Mouse (Mus musculus): Measurements from ENCODE around the gene Lrrc42. TPM values are rescaled to one million over a fixed set of nuclear protein-coding genes. Genes with fewer than 3 reads are reported as not detected.

Lrrc42 gene
- total and polyA plus RNA-seq, 3 experiments: 8.6 to 48.9 TPM; not detected in 1

- TF ChIP-seq POLR2A (IDR thresholded peaks at IDR 0.05; ENCODE audit: control insufficient read depth in 1 of 2, insufficient read depth in 1 of 2, low read depth in 1 of 2, low read length in 2 of 2, poor library complexity in 1 of 2) (no peak), EP300 (IDR thresholded peaks at IDR 0.05; ENCODE audit: low read depth in 1 of 2, low read length in 2 of 2) (no peak), E2F4 (IDR thresholded peaks at IDR 0.05; ENCODE audit: borderline replicate concordance, low read depth, low read length) (no peak), USF1 (IDR thresholded peaks at IDR 0.05; ENCODE audit: low read depth, low read length) (no peak), ELF1 (IDR thresholded peaks at IDR 0.05; ENCODE audit: low read depth, low read length) (no peak), GATA1 (IDR thresholded peaks at IDR 0.05; ENCODE audit: low read depth, low read length) (no peak), HCFC1 (IDR thresholded peaks at IDR 0.05; ENCODE audit: low read depth, low read length) (no peak), JUND (IDR thresholded peaks at IDR 0.05; ENCODE audit: low read depth, low read length) (no peak), RAD21 (IDR thresholded peaks at IDR 0.05; ENCODE audit: low read depth, low read length) (no peak), NELFE (IDR thresholded peaks at IDR 0.05; ENCODE audit: low read depth, low read length) (no peak), CTCF (IDR thresholded peaks at IDR 0.05 in 2 of 3, conservative IDR thresholded peaks at IDR 0.05 in 1 of 3; ENCODE audit: control insufficient read depth in 1 of 3, insufficient read depth in 1 of 3, low read depth in 2 of 3, low read length in 3 of 3, poor library complexity in 1 of 3, severe bottlenecking in 1 of 3) (no peak), MAFK (IDR thresholded peaks at IDR 0.05; ENCODE audit: borderline replicate concordance, low read depth, low read length) (no peak), BHLHE40 (IDR thresholded peaks at IDR 0.05; ENCODE audit: borderline replicate concordance, low read depth, low read length) (no peak), SIN3A (IDR thresholded peaks at IDR 0.05; ENCODE audit: low read length) (no peak), UBTF (IDR thresholded peaks at IDR 0.05; ENCODE audit: borderline replicate concordance, insufficient read depth, low read depth, low read length) (no peak), MYB (IDR thresholded peaks at IDR 0.05; ENCODE audit: low read depth, low read length) (no peak), MXI1 (IDR thresholded peaks at IDR 0.05; ENCODE audit: low read depth, low read length) (no peak), ZNF384 (IDR thresholded peaks at IDR 0.05; ENCODE audit: low read depth, low read length) (no peak), MEF2A (IDR thresholded peaks at IDR 0.05; ENCODE audit: extremely low read depth, insufficient replicate concordance, low read depth, low read length, poor library complexity, severe bottlenecking) (no peak), TAL1 (IDR thresholded peaks at IDR 0.05; ENCODE audit: low read length) (no peak)
These were observed 47.0 kb upstream of the Lrrc42 start for GRCm38 (mm10) chr4:107300371-107300770.

GRCm38 (mm10) chr4:107299779-107300340, 46.5 kb upstream of the Lrrc42 start:
- TF ChIP-seq ZMIZ1 (IDR thresholded peaks at IDR 0.05; ENCODE audit: low read depth, low read length) (no peak), MAZ (IDR thresholded peaks at IDR 0.05; ENCODE audit: low read depth, low read length) (no peak), POLR2AphosphoS5 (IDR thresholded peaks at IDR 0.05; ENCODE audit: borderline replicate concordance, low read depth, low read length) (no peak), CHD2 (IDR thresholded peaks at IDR 0.05; ENCODE audit: low read length) (no peak), HCFC1 (IDR thresholded peaks at IDR 0.05; ENCODE audit: low read depth, low read length) (no peak), BHLHE40 (IDR thresholded peaks at IDR 0.05; ENCODE audit: borderline replicate concordance, low read depth, low read length) (no peak), POLR2AphosphoS2 (IDR thresholded peaks at IDR 0.05; ENCODE audit: low read length) (no peak), POLR2A (IDR thresholded peaks at IDR 0.05; ENCODE audit: control insufficient read depth in 1 of 2, insufficient read depth in 1 of 2, low read depth in 1 of 2, low read length in 2 of 2, poor library complexity in 1 of 2) (no peak), NRF1 (IDR thresholded peaks at IDR 0.05; ENCODE audit: insufficient read depth, low read depth, low read length, poor library complexity, severe bottlenecking) (no peak), MYB (IDR thresholded peaks at IDR 0.05; ENCODE audit: low read depth, low read length) (no peak), MEF2A (IDR thresholded peaks at IDR 0.05; ENCODE audit: extremely low read depth, insufficient replicate concordance, low read depth, low read length, poor library complexity, severe bottlenecking) (no peak)
- Histone ChIP-seq H3K27ac (ENCODE audit: control insufficient read depth, low read depth, low read length) (no peak overlapping the region), H3K79me2 (ENCODE audit: control insufficient read depth, insufficient read depth, low read length, poor library complexity) (no peaks in the 10 kb centered on the region), H3K4me3 (ENCODE audit: control insufficient read depth in 1 of 2, insufficient read depth in 1 of 2, low read depth in 2 of 2, low read length in 2 of 2) (no peak overlapping the region), H3K4me1 (ENCODE audit: control insufficient read depth in 1 of 2, insufficient read depth in 2 of 2, low read length in 2 of 2) (no peaks in the 10 kb centered on the region; a peak in 1 of 4 replicates), H3K36me3 (ENCODE audit: control insufficient read depth in 1 of 2, insufficient read depth in 2 of 2, low read length in 2 of 2) (no peaks in the 10 kb centered on the region), H3K9ac (ENCODE audit: control insufficient read depth, low read depth, low read length, poor library complexity, severe bottlenecking) (no peak overlapping the region), H3K9me3 (replicated peaks; ENCODE audit: insufficient read depth, low read length) (no peaks in the 10 kb centered on the region), H3K27me3 (ENCODE audit: control insufficient read depth in 1 of 2, insufficient read depth in 2 of 2, low read length in 2 of 2) (no peaks in the 10 kb centered on the region)
- no peak for DNase-seq (ENCODE audit: low read depth, low spot score)

More at GRCm38 (mm10) chr4:107300371-107300770, 47.0 kb upstream of the Lrrc42 start:
- H3K4me3 ChIP-seq (ENCODE audit: control insufficient read depth in 1 of 2, insufficient read depth in 1 of 2, low read depth in 2 of 2, low read length in 2 of 2): no peak overlapping the region
- H3K36me3 ChIP-seq (ENCODE audit: control insufficient read depth in 1 of 2, insufficient read depth in 2 of 2, low read length in 2 of 2): no peaks in the 10 kb centered on the region
- H3K4me1 ChIP-seq (ENCODE audit: control insufficient read depth in 1 of 2, insufficient read depth in 2 of 2, low read length in 2 of 2): no peaks in the 10 kb centered on the region; a peak in 1 of 4 replicates
- no peaks in the 10 kb centered on the region for H3K27me3 ChIP-seq (ENCODE audit: control insufficient read depth in 1 of 2, insufficient read depth in 2 of 2, low read length in 2 of 2)
- H3K79me2 ChIP-seq (ENCODE audit: control insufficient read depth, insufficient read depth, low read length, poor library complexity): no peaks in the 10 kb centered on the region
- no peak overlapping the region for H3K9ac ChIP-seq (ENCODE audit: control insufficient read depth, low read depth, low read length, poor library complexity, severe bottlenecking)
- DNase-seq (ENCODE audit: low read depth, low spot score): no peak
- no peak overlapping the region for H3K27ac ChIP-seq (ENCODE audit: control insufficient read depth, low read depth, low read length)
- no peaks in the 10 kb centered on the region for H3K9me3 ChIP-seq (replicated peaks; ENCODE audit: insufficient read depth, low read length)

Data from MEL (cell line).